Mouse (Mus musculus) ovary, postnatal 14 days (tissue): ENCODE results near the gene A930004D18Rik.

Experiments
- DNase-seq: peaks from one replicate; pipeline ENCODE4 v3.0.0; 2022; ENCODE audit warnings: low spot score

A930004D18Rik gene

DNA sequence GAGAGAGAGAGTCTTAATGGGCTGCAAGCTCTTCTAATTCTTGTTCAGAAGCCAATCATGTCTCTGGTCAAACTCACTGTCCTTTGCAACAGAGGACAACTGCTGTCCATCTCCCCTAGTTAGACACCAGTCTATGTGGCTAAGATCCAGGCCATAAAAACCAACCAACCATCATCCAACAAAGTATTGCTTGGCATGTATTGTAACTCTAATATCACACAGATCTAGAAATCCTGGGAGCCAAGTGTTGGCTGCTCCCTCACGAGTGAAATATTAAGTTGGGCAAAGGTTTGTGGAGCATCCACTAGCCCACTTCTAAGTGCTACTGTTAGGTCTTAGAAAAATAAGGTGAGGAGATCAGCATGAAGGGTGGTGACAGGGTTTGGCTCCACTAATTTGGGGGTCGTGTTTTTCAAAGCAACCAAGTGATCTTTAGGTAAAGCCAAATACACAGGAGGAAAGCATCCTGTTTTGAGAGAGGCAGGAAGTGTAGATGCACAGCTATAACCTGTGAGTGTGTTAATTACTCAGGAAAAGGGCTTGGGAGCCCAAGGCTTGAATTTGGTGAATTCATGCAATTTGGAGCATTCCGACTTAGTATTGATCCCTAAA is 710 bp upstream of the A930004D18Rik start:
- DNase-seq: no peak

GRCm38 (mm10) chr2:18034371-18035250 is 2.9 kb downstream of the A930004D18Rik start:
- DNase-seq: no peak

- DNase-seq: no peak
Observed at GRCm38 (mm10) chr2:18033166-18034108, 4.1 kb downstream of the A930004D18Rik start.

- no peak for DNase-seq
Observed at GRCm38 (mm10) chr2:18032538-18032895, 5.0 kb downstream of the A930004D18Rik start.

DNA sequence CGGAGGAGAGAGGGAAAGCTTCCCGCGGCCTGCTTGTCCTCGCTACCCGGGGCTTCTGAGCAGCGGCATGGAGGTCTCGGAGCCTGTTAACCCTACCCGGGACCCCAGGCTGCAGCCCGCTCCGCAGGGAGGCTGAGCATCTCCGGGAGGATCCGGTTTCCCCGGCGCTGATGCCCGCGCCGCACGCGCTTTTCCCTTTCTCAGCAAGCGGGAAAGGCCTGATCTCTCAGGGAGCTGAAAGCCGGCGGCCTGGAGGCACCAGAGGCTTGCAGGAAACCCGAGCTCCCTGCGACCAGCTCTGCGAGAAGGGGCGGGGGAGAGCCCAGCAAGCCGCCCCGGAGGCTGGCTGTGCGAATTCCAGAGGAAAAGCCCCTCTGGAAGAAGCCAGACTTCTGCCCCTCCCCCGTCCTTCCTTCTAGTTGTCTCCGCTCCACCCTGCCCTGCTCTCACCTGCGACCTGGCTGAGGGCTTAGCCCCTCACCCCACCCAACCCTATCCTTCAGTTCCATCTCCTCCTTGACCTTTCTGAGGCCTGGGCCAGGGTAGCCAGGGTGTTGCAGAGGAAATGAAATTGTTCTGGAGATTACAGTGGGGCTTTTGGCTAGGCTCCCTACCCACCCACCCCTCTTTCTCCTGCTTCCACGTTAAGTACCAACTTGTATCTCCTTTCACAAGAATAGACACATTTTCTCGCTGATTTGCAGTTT is 5.6 kb downstream of the A930004D18Rik start:
- no peak for DNase-seq

GRCm38 (mm10) chr2:18031271-18031821 is 6.2 kb downstream of the A930004D18Rik start:
- no peak for DNase-seq

DNA sequence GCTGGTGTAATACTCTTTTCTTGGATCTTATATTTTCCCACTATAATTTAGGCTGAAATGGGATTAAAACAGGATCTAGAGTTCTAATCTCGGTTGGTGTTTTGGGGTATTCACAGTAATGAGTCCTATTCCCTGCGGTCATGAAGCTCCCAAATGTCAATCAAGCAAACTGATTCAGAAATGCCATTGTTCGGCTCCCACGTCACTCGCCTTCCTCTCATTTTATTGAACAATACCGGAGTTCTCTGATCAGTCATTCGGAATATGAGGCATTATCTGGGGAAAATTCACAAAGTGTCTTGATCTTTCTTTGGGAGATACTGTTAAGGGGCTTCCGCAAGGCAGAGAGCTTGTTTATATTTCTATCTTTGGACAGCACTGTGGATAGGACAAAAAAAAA is 7.0 kb downstream of the A930004D18Rik start:
- no peak for DNase-seq

DNA sequence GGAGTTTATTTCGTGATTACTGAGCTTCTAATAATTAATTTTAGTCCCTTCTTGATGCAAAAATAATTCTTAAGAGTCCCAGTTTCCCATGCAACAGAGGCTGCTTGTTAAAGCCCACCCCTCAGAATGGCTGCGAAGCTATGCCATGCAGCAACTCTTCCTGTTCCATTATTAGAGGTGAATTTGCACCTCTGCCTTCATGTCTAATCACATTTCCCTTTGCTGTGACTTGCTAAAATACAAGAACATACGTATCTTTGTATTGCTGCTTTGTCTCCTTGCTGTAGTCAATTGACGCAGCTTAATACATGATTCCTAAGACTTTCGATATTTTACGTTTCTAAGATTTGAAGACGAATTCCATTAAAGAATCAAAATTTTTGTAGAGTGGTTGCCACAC is 7.9 kb downstream of the A930004D18Rik start:
- DNase-seq: no peak

- DNase-seq: peak; percentile 83
Observed at GRCm38 (mm10) chr2:18028140-18029021, 9.2 kb downstream of the A930004D18Rik start.

- DNase-seq: peak; percentile 92
Observed at GRCm38 (mm10) chr2:18027448-18028139, 9.9 kb downstream of the A930004D18Rik start.

- DNase-seq: no peak
Observed at GRCm38 (mm10) chr2:18026116-18026947, 11.2 kb downstream of the A930004D18Rik start.

- no peak for DNase-seq
Observed at GRCm38 (mm10) chr2:18025781-18026115, 11.8 kb downstream of the A930004D18Rik start.

- DNase-seq: no peak
Observed at GRCm38 (mm10) chr2:18025116-18025515, 12.4 kb downstream of the A930004D18Rik start.

GRCm38 (mm10) chr2:18022886-18023285 is 14.7 kb downstream of the A930004D18Rik start:
- no peak for DNase-seq

GRCm38 (mm10) chr2:18019122-18019521 is 18.4 kb downstream of the A930004D18Rik start:
- no peak for DNase-seq

GRCm38 (mm10) chr2:18017321-18017720 is 20.2 kb downstream of the A930004D18Rik start:
- no peak for DNase-seq

GRCm38 (mm10) chr2:18016639-18017038 is 20.9 kb downstream of the A930004D18Rik start:
- DNase-seq: no peak

GRCm38 (mm10) chr2:18015581-18015980 is 22.0 kb downstream of the A930004D18Rik start:
- DNase-seq: no peak

- DNase-seq: no peak
Observed at GRCm38 (mm10) chr2:18012866-18013265, 24.7 kb downstream of the A930004D18Rik start.
